Comparison of ENCODE assay signal across 20 mouse cellular contexts in the genomic region with DNA sequence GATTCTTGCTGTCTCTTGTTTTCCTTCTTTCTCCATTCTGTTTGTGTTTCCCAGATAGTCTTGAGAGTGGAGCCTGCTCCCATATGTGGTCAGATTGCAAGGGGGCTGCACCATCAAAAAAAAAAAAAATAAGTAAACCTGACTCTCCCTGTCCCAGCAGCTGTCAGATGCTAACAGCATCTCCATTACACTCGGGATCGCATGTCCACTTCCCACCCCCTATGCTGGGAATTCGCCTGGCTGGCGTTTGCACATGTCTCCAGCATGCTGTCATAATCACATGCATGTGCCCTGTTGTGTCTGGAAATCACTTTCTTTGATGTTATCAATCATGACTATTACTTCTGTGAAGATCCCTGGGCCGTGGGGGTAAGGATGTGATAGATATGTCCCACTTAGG.
DNase-seq lines count a peak whose midpoint lies in the region; ATAC-seq lines count a peak whose summit lies in the region.
"Had no signal": no experiment of that assay in that cellular context is flagged by ENCODE, and none has a peak within 500 bp of the region (broad histone marks: within the 10 kb centered on the region; RNA-seq: fewer than 3 reads in every experiment).

No protein-coding gene starts in this region.

- WGBS in kidney, embryonic 14.5 days: 26% methylated on average over 5 of the region's 5 CpGs
- 32% methylated on average over 5 of the region's 5 CpGs for WGBS in kidney, embryonic 16.5 days
- 63% methylated on average over 5 of the region's 5 CpGs for WGBS in neural tube, embryonic 11.5 days
- WGBS in neural tube, embryonic 15.5 days: 37% methylated on average over 5 of the region's 5 CpGs

- peak; percentile 44 for DNase-seq in neural tube, embryonic 11.5 days (ENCODE audit: low spot score)
- peak; percentile 30 for DNase-seq in forelimb bud, embryonic 11.5 days (ENCODE audit: low read depth, low spot score)
- no peak for DNase-seq in spleen, postnatal 10 days (ENCODE audit: low spot score in 2 of 2)
- DNase-seq: adrenal gland, adult 2 months; adrenal gland, postnatal 25 days; cerebellum, adult 2 months; cerebellum, postnatal 10 days; gastrocnemius, postnatal 14 days; heart, adult 2 months; heart, postnatal 14 days had no signal

- no peak overlapping the region for H3K4me2 ChIP-seq in kidney, embryonic 14.5 days (replicated peaks; ENCODE audit: low read depth, low read length)
- H3K4me2 ChIP-seq in kidney, embryonic 16.5 days (replicated peaks; ENCODE audit: low read depth, low read length): no peak overlapping the region
- no peak overlapping the region for H3K4me2 ChIP-seq in neural tube, embryonic 11.5 days (ENCODE audit: low read depth)
- no peak overlapping the region for H3K4me2 ChIP-seq in neural tube, embryonic 15.5 days
- H3K4me2 ChIP-seq: embryonic facial prominence, embryonic 12.5 days; forebrain, embryonic 12.5 days; heart, embryonic 11.5 days; heart, embryonic 15.5 days; hindbrain, embryonic 13.5 days had no signal

- no peaks in the 10 kb centered on the region for H3K4me1 ChIP-seq in kidney, embryonic 14.5 days (ENCODE audit: control insufficient read depth, insufficient read depth, low read length)
- peaks cover 8% of the 10 kb centered on the region; the same call in 1 of the 2 replicates for H3K4me1 ChIP-seq in kidney, embryonic 16.5 days (ENCODE audit: insufficient read depth, low read length)
- no peaks in the 10 kb centered on the region; the same call in none of the 2 replicates for H3K4me1 ChIP-seq in neural tube, embryonic 11.5 days (ENCODE audit: control insufficient read depth, insufficient read depth, low read length)
- peaks cover 14% of the 10 kb centered on the region; the same call in 1 of the 2 replicates for H3K4me1 ChIP-seq in neural tube, embryonic 15.5 days
- H3K4me1 ChIP-seq: embryonic facial prominence, embryonic 12.5 days; forebrain, embryonic 12.5 days; heart, embryonic 15.5 days had no signal

- ATAC-seq in kidney, embryonic 14.5 days (ENCODE audit: low FRiP score, low TSS enrichment): 0 out of 2 replicates have a peak, but pooled peaks have one; percentile 32
- no peak for ATAC-seq in kidney, embryonic 16.5 days (ENCODE audit: low FRiP score, low TSS enrichment)
- no peak for ATAC-seq in neural tube, embryonic 11.5 days (ENCODE audit: insufficient read depth, low FRiP score, low TSS enrichment)
- ATAC-seq in neural tube, embryonic 15.5 days (ENCODE audit: low FRiP score): no peak
- ATAC-seq: forebrain, embryonic 16.5 days; hindbrain, postnatal 0 days had no signal

- no peaks in the 10 kb centered on the region for H3K36me3 ChIP-seq in kidney, embryonic 14.5 days (ENCODE audit: control insufficient read depth, insufficient read depth, low read length)
- no peaks in the 10 kb centered on the region for H3K36me3 ChIP-seq in kidney, embryonic 16.5 days (ENCODE audit: insufficient read depth, low read length)
- no peaks in the 10 kb centered on the region for H3K36me3 ChIP-seq in neural tube, embryonic 11.5 days (ENCODE audit: control insufficient read depth, insufficient read depth, low read length)
- H3K36me3 ChIP-seq in neural tube, embryonic 15.5 days: no peaks in the 10 kb centered on the region
- H3K36me3 ChIP-seq: embryonic facial prominence, embryonic 12.5 days; forebrain, embryonic 12.5 days; heart, embryonic 15.5 days; hindbrain, embryonic 13.5 days had no signal

- peaks cover 6% of the 10 kb centered on the region; the same call in 1 of the 2 replicates for H3K9me3 ChIP-seq in kidney, embryonic 14.5 days (ENCODE audit: control insufficient read depth, low read length)
- no peaks in the 10 kb centered on the region for H3K9me3 ChIP-seq in kidney, embryonic 16.5 days (ENCODE audit: low read length)
- H3K9me3 ChIP-seq in neural tube, embryonic 11.5 days (ENCODE audit: control insufficient read depth, low read length): no peaks in the 10 kb centered on the region
- no peaks in the 10 kb centered on the region for H3K9me3 ChIP-seq in neural tube, embryonic 15.5 days (replicated peaks)
- H3K9me3 ChIP-seq: embryonic facial prominence, embryonic 12.5 days; forebrain, embryonic 12.5 days; heart, embryonic 15.5 days; hindbrain, embryonic 13.5 days had no signal

- H3K9ac ChIP-seq in kidney, embryonic 14.5 days (ENCODE audit: low read depth, low read length): no peak overlapping the region
- H3K9ac ChIP-seq in kidney, embryonic 16.5 days (replicated peaks; ENCODE audit: low read length): no peak overlapping the region
- H3K9ac ChIP-seq in neural tube, embryonic 11.5 days (ENCODE audit: low read length): no peak overlapping the region
- no peak overlapping the region for H3K9ac ChIP-seq in neural tube, embryonic 15.5 days (replicated peaks)
- H3K9ac ChIP-seq: embryonic facial prominence, embryonic 12.5 days; forebrain, embryonic 12.5 days; heart, embryonic 15.5 days; hindbrain, embryonic 13.5 days had no signal

- no peak overlapping the region for H3K27ac ChIP-seq in kidney, embryonic 14.5 days (ENCODE audit: low read depth, low read length)
- no peak overlapping the region for H3K27ac ChIP-seq in kidney, embryonic 16.5 days (ENCODE audit: low read length)
- no peak overlapping the region for H3K27ac ChIP-seq in neural tube, embryonic 11.5 days (ENCODE audit: low read depth, low read length)
- no peak overlapping the region for H3K27ac ChIP-seq in neural tube, embryonic 15.5 days (replicated peaks)
- H3K27ac ChIP-seq: embryonic facial prominence, embryonic 12.5 days; forebrain, embryonic 12.5 days; heart, adult 2 months; heart, embryonic 15.5 days; hindbrain, embryonic 13.5 days; hindbrain, postnatal 0 days had no signal

- no peak overlapping the region for H3K4me3 ChIP-seq in kidney, embryonic 14.5 days (ENCODE audit: low read length)
- no peak overlapping the region for H3K4me3 ChIP-seq in kidney, embryonic 16.5 days (ENCODE audit: low read length)
- no peak overlapping the region for H3K4me3 ChIP-seq in neural tube, embryonic 11.5 days (ENCODE audit: low read depth, low read length)
- H3K4me3 ChIP-seq in neural tube, embryonic 15.5 days (replicated peaks): no peak overlapping the region
- H3K4me3 ChIP-seq: embryonic facial prominence, embryonic 12.5 days; forebrain, embryonic 12.5 days; heart, adult 2 months; heart, embryonic 15.5 days; hindbrain, embryonic 13.5 days had no signal

- no peaks in the 10 kb centered on the region for H3K27me3 ChIP-seq in kidney, embryonic 14.5 days (ENCODE audit: control insufficient read depth, insufficient read depth, low read length)
- H3K27me3 ChIP-seq in kidney, embryonic 16.5 days (ENCODE audit: insufficient read depth, low read length): no peaks in the 10 kb centered on the region
- H3K27me3 ChIP-seq in neural tube, embryonic 11.5 days (ENCODE audit: control insufficient read depth, insufficient read depth, low read length): no peaks in the 10 kb centered on the region
- H3K27me3 ChIP-seq in neural tube, embryonic 15.5 days (replicated peaks): no peaks in the 10 kb centered on the region
- H3K27me3 ChIP-seq: embryonic facial prominence, embryonic 12.5 days; heart, embryonic 15.5 days; hindbrain, embryonic 13.5 days had no signal

Comparison
In these comparisons a context has a peak if more than half of its experiments do, and no peak if none do; other contexts are left out.
1. DNase-seq: peak in neural tube, embryonic 11.5 days (single experiment) and forelimb bud, embryonic 11.5 days (single experiment); none in spleen, postnatal 10 days (0 of 2).